Mouse (Mus musculus) layer of hippocampus, postnatal 25 days (tissue): ENCODE data around the gene Il9r. TPM values are rescaled to one million over a fixed set of nuclear protein-coding genes. Genes with fewer than 3 reads are reported as not detected.

Source experiments
- total RNA-seq, 2 experiments: library from RNA; stranded (reverse); gene quantifications; 2 replicates each; pipeline ENCODE4 v1.2.3; 2021

Gene Il9r
- total RNA-seq, 2 experiments from 2014 or later, result not detected

Other genes starting within 250 kb of the Il9r start
- under 1 TPM in 1 of 2 experiments, not detected in 1; 0.12 TPM for gene 4930524B15Rik, start 234.7 kb downstream of the Il9r start, total RNA-seq
- 100 to 1,000 TPM; 682 to 735 TPM for gene Nsg2, start 199.8 kb downstream of the Il9r start, total RNA-seq
- 10 to 100 TPM; 21.2 to 26.9 TPM for gene Snrnp25, start 5.1 kb upstream of the Il9r start, total RNA-seq
- 10 to 100 TPM; 14.0 to 18.3 TPM for gene Rhbdf1, start 22.0 kb upstream of the Il9r start, total RNA-seq
- 10 to 100 TPM; 18.1 to 19.9 TPM for gene Mpg, start 26.2 kb upstream of the Il9r start, total RNA-seq
- gene Nprl3, start 67.4 kb upstream of the Il9r start, total RNA-seq, result 10 to 100 TPM; 49.1 to 67.0 TPM
- not detected for gene Hba-x, start 76.1 kb upstream of the Il9r start, total RNA-seq
- gene Hba-a1, start 83.2 kb upstream of the Il9r start, total RNA-seq, result 100 to 1,000 TPM; 552 to 580 TPM
- gene Hbq1b, start 86.7 kb upstream of the Il9r start, total RNA-seq, result 1 to 10 TPM; 1.6 to 4.3 TPM
- gene Hba-a2, start 96.2 kb upstream of the Il9r start, total RNA-seq, result 100 to 1,000 TPM; 469 to 517 TPM
- gene Hbq1a, start 99.8 kb upstream of the Il9r start, total RNA-seq, result 1 to 10 TPM in 1 of 2 experiments, not detected in 1; 1.1 TPM
- 10 to 100 TPM in 1 of 2 experiments, 1 to 10 TPM in 1; 9.8 to 10.9 TPM for gene Sh3pxd2b, start 147.5 kb upstream of the Il9r start, total RNA-seq